In the genomic region with DNA sequence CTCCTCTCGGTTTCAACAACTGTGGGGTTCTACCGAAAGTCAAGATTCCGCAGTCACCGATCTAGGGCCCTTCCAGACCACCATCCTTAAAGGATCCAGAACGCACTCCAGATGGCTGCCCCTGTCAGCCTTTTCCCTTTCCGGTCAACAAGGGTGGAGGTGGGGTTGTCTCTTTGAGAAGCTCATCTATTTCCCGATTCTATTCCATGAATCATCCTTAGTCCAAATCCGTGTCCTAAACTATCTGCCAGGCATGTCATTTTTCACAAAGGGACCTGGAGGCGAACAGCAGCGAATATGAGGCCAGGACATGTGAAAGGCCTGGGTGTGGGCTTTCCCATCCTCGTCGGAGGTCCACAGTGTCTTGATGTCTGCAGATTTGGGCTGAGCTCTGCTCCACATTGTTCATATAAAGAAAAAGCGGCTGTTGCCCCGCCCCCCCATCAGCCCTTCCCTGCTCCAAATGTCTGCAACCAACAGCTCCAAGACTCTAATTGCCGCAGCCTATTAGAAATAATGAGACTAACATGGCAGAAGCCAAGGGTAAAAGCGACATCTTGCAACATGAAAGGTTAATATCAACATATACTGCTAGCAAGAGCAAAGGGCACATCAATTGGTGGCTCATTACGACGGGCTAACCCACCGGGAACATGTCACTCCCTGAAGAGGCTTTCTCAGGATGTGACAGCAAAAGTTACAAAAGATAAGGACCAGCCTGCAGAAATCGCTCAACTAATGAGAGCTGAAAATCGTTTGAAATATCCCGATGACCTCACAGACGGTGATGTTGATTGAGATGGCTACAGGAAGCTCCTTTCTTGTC, we compare ENCODE assay signal across 20 mouse cellular contexts.
A peak's percentile ranks its signal among the peaks of the same experiment; 100 is the strongest.
DNase-seq lines count a peak whose midpoint lies in the region; ATAC-seq and TF ChIP-seq lines count a peak whose summit lies in the region.
"Had no signal": no experiment of that assay in that cellular context is flagged by ENCODE, and none has a peak within 500 bp of the region (broad histone marks: within the 10 kb centered on the region; RNA-seq: fewer than 3 reads in every experiment).

No protein-coding gene starts in this region.

- no peak for TF ChIP-seq EP300 in stomach, postnatal 0 days (optimal IDR thresholded peaks at IDR 0.05)

- TF ChIP-seq CTCF in stomach, postnatal 0 days (IDR thresholded peaks at IDR 0.05; ENCODE audit: low read depth): no peak

- no peaks in the 10 kb centered on the region for H3K9me3 ChIP-seq in stomach, embryonic 16.5 days (replicated peaks; ENCODE audit: control insufficient read depth, low read length)
- H3K9me3 ChIP-seq in stomach, postnatal 0 days (ENCODE audit: control insufficient read depth, low read length): no peaks in the 10 kb centered on the region
- no peaks in the 10 kb centered on the region for H3K9me3 ChIP-seq in midbrain, embryonic 14.5 days (ENCODE audit: control insufficient read depth, low read length)
- H3K9me3 ChIP-seq: hindbrain, embryonic 15.5 days; limb, embryonic 15.5 days; midbrain, embryonic 12.5 days had no signal

- no peaks in the 10 kb centered on the region for H3K36me3 ChIP-seq in stomach, embryonic 16.5 days (ENCODE audit: control insufficient read depth, insufficient read depth, low read length)
- no peaks in the 10 kb centered on the region for H3K36me3 ChIP-seq in stomach, postnatal 0 days (ENCODE audit: control insufficient read depth, insufficient read depth, low read length)
- H3K36me3 ChIP-seq in midbrain, embryonic 14.5 days (ENCODE audit: control insufficient read depth, insufficient read depth, low read length): no peaks in the 10 kb centered on the region
- H3K36me3 ChIP-seq: hindbrain, embryonic 15.5 days; limb, embryonic 15.5 days; midbrain, embryonic 12.5 days had no signal

- H3K4me1 ChIP-seq in stomach, embryonic 16.5 days (ENCODE audit: control insufficient read depth, insufficient read depth, low read length): no peaks in the 10 kb centered on the region
- no peaks in the 10 kb centered on the region for H3K4me1 ChIP-seq in stomach, postnatal 0 days (replicated peaks; ENCODE audit: control insufficient read depth, insufficient read depth)
- H3K4me1 ChIP-seq in midbrain, embryonic 14.5 days (ENCODE audit: control insufficient read depth, insufficient read depth, low read length): no peaks in the 10 kb centered on the region
- H3K4me1 ChIP-seq: hindbrain, embryonic 15.5 days; limb, embryonic 15.5 days; midbrain, embryonic 12.5 days had no signal

- DNase-seq in heart, adult 11 months: peak; percentile 71
- no peak for DNase-seq in heart, adult 18-20 months
- DNase-seq in stomach, postnatal 0 days (ENCODE audit: low spot score): no peak
- peak; percentile 14 for DNase-seq in midbrain, embryonic 14.5 days
- DNase-seq in layer of hippocampus, adult 18-20 months (ENCODE audit: low spot score in 2 of 2): no peak
- DNase-seq: adrenal gland, postnatal 25 days; cerebellum, adult 9-10 months; gastrocnemius, adult 2 months; kidney, postnatal 4 days; layer of hippocampus, adult 9-11 months; thymus, postnatal 25 days had no signal

- H3K27ac ChIP-seq in stomach, embryonic 16.5 days (ENCODE audit: low read length): peak overlapping the region; percentile 56; the same call in 1 of the 2 replicates
- no peak overlapping the region for H3K27ac ChIP-seq in stomach, postnatal 0 days (replicated peaks)
- H3K27ac ChIP-seq in midbrain, embryonic 14.5 days (replicated peaks; ENCODE audit: low read depth, low read length): no peak overlapping the region
- H3K27ac ChIP-seq: gastrocnemius, adult 2 months; hindbrain, embryonic 15.5 days; left cerebral cortex, adult 2 months; limb, embryonic 15.5 days; liver, embryonic 14.5 days; midbrain, embryonic 12.5 days had no signal

- 55% methylated on average over 23 of the region's 23 CpGs for WGBS in stomach, embryonic 16.5 days
- 61% methylated on average over 23 of the region's 23 CpGs for WGBS in stomach, postnatal 0 days
- 65% methylated on average over 23 of the region's 23 CpGs for WGBS in midbrain, embryonic 14.5 days

- no peak for ATAC-seq in stomach, embryonic 16.5 days (ENCODE audit: insufficient read depth, low FRiP score)
- no peak; the same call in 1 of the 2 replicates for ATAC-seq in stomach, postnatal 0 days (ENCODE audit: low FRiP score, low TSS enrichment)
- ATAC-seq in midbrain, embryonic 14.5 days (ENCODE audit: low FRiP score, low TSS enrichment): no peak
- no peak for ATAC-seq in inflammation-experienced regulatory T-cells, adult 6 months
- ATAC-seq: intestine, postnatal 0 days had no signal

- no peak overlapping the region for H3K4me2 ChIP-seq in stomach, embryonic 16.5 days (ENCODE audit: low read depth, low read length)
- no peak overlapping the region for H3K4me2 ChIP-seq in stomach, postnatal 0 days (replicated peaks; ENCODE audit: low read depth)
- no peak overlapping the region for H3K4me2 ChIP-seq in midbrain, embryonic 14.5 days (ENCODE audit: low read length)
- H3K4me2 ChIP-seq: heart, embryonic 11.5 days; hindbrain, embryonic 15.5 days; limb, embryonic 15.5 days; midbrain, embryonic 12.5 days had no signal

- no peaks in the 10 kb centered on the region for H3K27me3 ChIP-seq in stomach, embryonic 16.5 days (ENCODE audit: control insufficient read depth, insufficient read depth, low read length)
- no peaks in the 10 kb centered on the region for H3K27me3 ChIP-seq in stomach, postnatal 0 days (ENCODE audit: control insufficient read depth, insufficient read depth, low read length)
- no peaks in the 10 kb centered on the region; the same call in 1 of the 2 replicates for H3K27me3 ChIP-seq in midbrain, embryonic 14.5 days (ENCODE audit: control insufficient read depth, insufficient read depth, low read length)
- H3K27me3 ChIP-seq: limb, embryonic 15.5 days had no signal

- no peak overlapping the region for H3K9ac ChIP-seq in stomach, embryonic 16.5 days (ENCODE audit: low read length)
- no peak overlapping the region for H3K9ac ChIP-seq in stomach, postnatal 0 days (ENCODE audit: low read length)
- H3K9ac ChIP-seq in midbrain, embryonic 14.5 days (replicated peaks; ENCODE audit: low read length): no peak overlapping the region
- H3K9ac ChIP-seq: hindbrain, embryonic 15.5 days; limb, embryonic 15.5 days; liver, embryonic 14.5 days; midbrain, embryonic 12.5 days had no signal

- no peak overlapping the region for H3K4me3 ChIP-seq in stomach, embryonic 16.5 days (replicated peaks; ENCODE audit: low read length)
- no peak overlapping the region for H3K4me3 ChIP-seq in stomach, postnatal 0 days (ENCODE audit: low read depth, low read length)
- H3K4me3 ChIP-seq in midbrain, embryonic 14.5 days (replicated peaks; ENCODE audit: low read depth, low read length): no peak overlapping the region
- H3K4me3 ChIP-seq: gastrocnemius, adult 2 months; hindbrain, embryonic 15.5 days; left cerebral cortex, adult 2 months; limb, embryonic 15.5 days; midbrain, embryonic 12.5 days had no signal

Comparison
In these comparisons a context has a peak if more than half of its experiments do, and no peak if none do; other contexts are left out.
1. DNase-seq: peak in heart, adult 11 months (single experiment) and midbrain, embryonic 14.5 days (single experiment); none in heart, adult 18-20 months (0 of 2), stomach, postnatal 0 days (single experiment) and layer of hippocampus, adult 18-20 months (0 of 2).